Mouse (Mus musculus): Measurements from ENCODE around the gene 4930518I15Rik.
A peak's percentile ranks its signal among the peaks of the same experiment; 100 is the strongest.
"Not testable (repeated sequence)": the region's sequence is repeated elsewhere in the genome, so short reads cannot be mapped to it uniquely, and the experiment has no call there.

4930518I15Rik gene

GRCm38 (mm10) chr2:156877726-156878125 is 20.0 kb upstream of the 4930518I15Rik start:
- DNase-seq (ENCODE audit: low spot score in 2 of 2) = peak; percentile 68 to 71

GRCm38 (mm10) chr2:156874760-156875510 is 17.2 kb upstream of the 4930518I15Rik start:
- DNase-seq (ENCODE audit: low spot score in 2 of 2) = no peak

- DNase-seq (ENCODE audit: low spot score in 2 of 2) = no peak
These were observed 16.5 kb upstream of the 4930518I15Rik start for GRCm38 (mm10) chr2:156874047-156874759.

- DNase-seq (ENCODE audit: low spot score in 2 of 2) = peak; percentile 34 to 70
These were observed 15.9 kb upstream of the 4930518I15Rik start for GRCm38 (mm10) chr2:156873629-156874028.

- DNase-seq (ENCODE audit: low spot score in 2 of 2) = no peak
These were observed 12.8 kb upstream of the 4930518I15Rik start for GRCm38 (mm10) chr2:156870519-156870918.

GRCm38 (mm10) chr2:156869554-156869953 is 11.8 kb upstream of the 4930518I15Rik start:
- DNase-seq (ENCODE audit: low spot score in 2 of 2) = no peak

- DNase-seq (ENCODE audit: low spot score in 2 of 2) = no peak
These were observed 11.2 kb upstream of the 4930518I15Rik start for GRCm38 (mm10) chr2:156868994-156869393.

GRCm38 (mm10) chr2:156864481-156864880 is 6.7 kb upstream of the 4930518I15Rik start:
- DNase-seq (ENCODE audit: low spot score in 2 of 2) = no peak

- DNase-seq (ENCODE audit: low spot score in 2 of 2) = peak in 1 of 2 experiments; percentile 26
These were observed 5.9 kb upstream of the 4930518I15Rik start for GRCm38 (mm10) chr2:156863487-156864160.

- DNase-seq (ENCODE audit: low spot score in 2 of 2) = peak; percentile 97 to 98
These were observed 5.2 kb upstream of the 4930518I15Rik start, which contains the start of gene Rab5if for GRCm38 (mm10) chr2:156862772-156863486. Gene Rab5if (plus strand): TSS chr2:156863128.

- DNase-seq (ENCODE audit: low spot score in 2 of 2) = peak; percentile 28 to 39
These were observed 4.4 kb upstream of the 4930518I15Rik start for GRCm38 (mm10) chr2:156862041-156862717.

GRCm38 (mm10) chr2:156858671-156859070 is 925 bp upstream of the 4930518I15Rik start:
- DNase-seq (ENCODE audit: low spot score in 2 of 2) = no peak

GRCm38 (mm10) chr2:156857385-156857791 is 358 bp downstream of the 4930518I15Rik start:
- DNase-seq (ENCODE audit: low spot score in 2 of 2) = no peak

GRCm38 (mm10) chr2:156856311-156856710 is 1.4 kb downstream of the 4930518I15Rik start:
- DNase-seq (ENCODE audit: low spot score in 2 of 2) = no peak

- not testable (repeated sequence) for DNase-seq (ENCODE audit: low spot score in 2 of 2)
These were observed 3.6 kb downstream of the 4930518I15Rik start for GRCm38 (mm10) chr2:156853999-156854771.

- DNase-seq (ENCODE audit: low spot score in 2 of 2) = not testable (repeated sequence)
These were observed 4.2 kb downstream of the 4930518I15Rik start for GRCm38 (mm10) chr2:156853584-156853983.

- no peak for DNase-seq (ENCODE audit: low spot score in 2 of 2)
These were observed 7.2 kb downstream of the 4930518I15Rik start for GRCm38 (mm10) chr2:156850505-156850904.

- DNase-seq (ENCODE audit: low spot score in 2 of 2) = no peak
These were observed 9.1 kb downstream of the 4930518I15Rik start for GRCm38 (mm10) chr2:156848526-156849182.

GRCm38 (mm10) chr2:156847653-156848052 is 10.1 kb downstream of the 4930518I15Rik start:
- DNase-seq (ENCODE audit: low spot score in 2 of 2) = no peak

GRCm38 (mm10) chr2:156844715-156845114 is 13.0 kb downstream of the 4930518I15Rik start:
- DNase-seq (ENCODE audit: low spot score in 2 of 2) = no peak

Measured in thymus, postnatal 10 days (tissue).